Mouse (Mus musculus): Measurements from ENCODE around the gene Ssbp4.

DNA sequence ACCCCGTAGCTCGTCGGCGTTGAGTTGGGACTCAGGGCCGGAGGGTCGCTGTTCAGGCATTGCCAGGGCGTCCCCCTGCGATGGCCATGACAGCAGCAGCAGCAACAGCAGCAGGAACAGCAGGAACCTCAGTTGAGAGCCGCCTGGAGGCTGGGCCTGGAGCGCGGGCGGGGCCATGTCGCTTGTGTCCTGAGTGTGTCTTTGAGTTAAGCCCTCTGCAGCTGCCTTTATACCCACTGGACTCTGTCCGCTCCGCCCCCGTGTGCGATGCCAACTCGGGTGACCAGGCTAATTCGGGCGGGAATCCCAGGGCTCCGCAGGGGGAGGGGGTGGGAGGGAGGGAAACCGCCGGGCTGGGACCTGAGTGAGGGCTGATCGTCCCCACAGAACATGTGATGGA is 22.8 kb upstream of the Ssbp4 start:
- no peak for TF ChIP-seq CTCF (IDR thresholded peaks at IDR 0.05; ENCODE audit: control insufficient read depth, insufficient read depth, insufficient read length)
- no peak for TF ChIP-seq MYOD1 (IDR thresholded peaks at IDR 0.05; ENCODE audit: control insufficient read depth, insufficient read length, low read depth)

Data from C2C12 (cell line).